Mouse (Mus musculus) T-helper 2 cell (primary cell): ENCODE data around the gene Med12.

Source experiments
- in situ Hi-C: fragments of 300-600 bp; cut with MboI, MseI; formaldehyde crosslinking; loops from one replicate; pipeline ENCODE4 v1.15.1; 2025; ENCODE audit warnings: high pct_unique_total_duplicates

Gene Med12

GRCm38 (mm10) chrX:101299473-101300426 is 25.9 kb downstream of the Med12 start:
- in situ Hi-C loops: no loop called here

GRCm38 (mm10) chrX:101300427-101301030 is 26.7 kb downstream of the Med12 start:
- in situ Hi-C loops: no loop called here

GRCm38 (mm10) chrX:101301654-101302053 is 27.8 kb downstream of the Med12 start:
- in situ Hi-C loops: no loop called here

GRCm38 (mm10) chrX:101304646-101305045 is 30.8 kb downstream of the Med12 start:
- in situ Hi-C loops: no loop called here

- in situ Hi-C loops: no loop called here
These were observed 35.5 kb downstream of the Med12 start for GRCm38 (mm10) chrX:101309299-101309698.

GRCm38 (mm10) chrX:101313625-101314359 is 40.0 kb downstream of the Med12 start:
- in situ Hi-C loops: no loop called here

GRCm38 (mm10) chrX:101319775-101320174 is 45.9 kb downstream of the Med12 start:
- in situ Hi-C loops: no loop called here

- in situ Hi-C loops: loop anchor here (25.0 kb wide), 1 partner anchor 189 kb away; no protein-coding TSS in a partner anchor
These were observed 52.4 kb downstream of the Med12 start for GRCm38 (mm10) chrX:101325989-101326899.

GRCm38 (mm10) chrX:101329372-101330028 is 55.7 kb downstream of the Med12 start:
- in situ Hi-C loops: loop anchor here (25.0 kb wide), 1 partner anchor 192 kb away; no protein-coding TSS in a partner anchor

GRCm38 (mm10) chrX:101332031-101332374 is 58.2 kb downstream of the Med12 start:
- in situ Hi-C loops: loop anchor here (25.0 kb wide), 1 partner anchor 195 kb away; no protein-coding TSS in a partner anchor

GRCm38 (mm10) chrX:101332375-101333211 is 58.8 kb downstream of the Med12 start:
- in situ Hi-C loops: loop anchor here (25.0 kb wide), 1 partner anchor 195 kb away; no protein-coding TSS in a partner anchor

GRCm38 (mm10) chrX:101334606-101335005 is 60.8 kb downstream of the Med12 start:
- in situ Hi-C loops: loop anchor here (25.0 kb wide), 1 partner anchor 197 kb away; no protein-coding TSS in a partner anchor

GRCm38 (mm10) chrX:101338666-101339065 is 64.8 kb downstream of the Med12 start:
- in situ Hi-C loops: loop anchor here (25.0 kb wide), 1 partner anchor 201 kb away; no protein-coding TSS in a partner anchor

- in situ Hi-C loops: loop anchor here (25.0 kb wide), 1 partner anchor 206 kb away; no protein-coding TSS in a partner anchor
These were observed 69.0 kb downstream of the Med12 start for GRCm38 (mm10) chrX:101342837-101343236.

GRCm38 (mm10) chrX:101345456-101345855 is 71.6 kb downstream of the Med12 start:
- in situ Hi-C loops: loop anchor here (25.0 kb wide), 1 partner anchor 208 kb away; no protein-coding TSS in a partner anchor

- in situ Hi-C loops: loop anchor here (25.0 kb wide), 1 partner anchor 209 kb away; no protein-coding TSS in a partner anchor
These were observed 72.6 kb downstream of the Med12 start for GRCm38 (mm10) chrX:101346475-101346874.
